Mouse (Mus musculus): ENCODE data around the gene Zfhx3.

Zfhx3 gene

GRCm38 (mm10) chr8:108594361-108595060 is 652.1 kb downstream of the Zfhx3 start:
- no peak for DNase-seq (ENCODE audit: low spot score)

- no peak for DNase-seq (ENCODE audit: low spot score)
These were observed 652.6 kb downstream of the Zfhx3 start for GRCm38 (mm10) chr8:108595061-108595419.

GRCm38 (mm10) chr8:108595721-108596495 is 653.5 kb downstream of the Zfhx3 start:
- no peak for DNase-seq (ENCODE audit: low spot score)

- DNase-seq (ENCODE audit: low spot score) = no peak
These were observed 656.6 kb downstream of the Zfhx3 start for GRCm38 (mm10) chr8:108599003-108599402.

- no peak for DNase-seq (ENCODE audit: low spot score)
These were observed 657.1 kb downstream of the Zfhx3 start for GRCm38 (mm10) chr8:108599558-108599957.

GRCm38 (mm10) chr8:108608678-108609077 is 666.2 kb downstream of the Zfhx3 start:
- DNase-seq (ENCODE audit: low spot score) = no peak

- no peak for DNase-seq (ENCODE audit: low spot score)
These were observed 666.7 kb downstream of the Zfhx3 start for GRCm38 (mm10) chr8:108609114-108609513.

- no peak for DNase-seq (ENCODE audit: low spot score)
These were observed 668.8 kb downstream of the Zfhx3 start for GRCm38 (mm10) chr8:108611141-108611674.

GRCm38 (mm10) chr8:108611792-108612413 is 669.5 kb downstream of the Zfhx3 start:
- no peak for DNase-seq (ENCODE audit: low spot score)

GRCm38 (mm10) chr8:108612815-108613214 is 670.4 kb downstream of the Zfhx3 start:
- no peak for DNase-seq (ENCODE audit: low spot score)

- no peak for DNase-seq (ENCODE audit: low spot score)
These were observed 670.8 kb downstream of the Zfhx3 start for GRCm38 (mm10) chr8:108613280-108613679.

- no peak for DNase-seq (ENCODE audit: low spot score)
These were observed 678.9 kb downstream of the Zfhx3 start for GRCm38 (mm10) chr8:108621296-108621695.

GRCm38 (mm10) chr8:108623660-108624059 is 681.2 kb downstream of the Zfhx3 start:
- DNase-seq (ENCODE audit: low spot score) = no peak

GRCm38 (mm10) chr8:108625571-108626120 is 683.2 kb downstream of the Zfhx3 start:
- no peak for DNase-seq (ENCODE audit: low spot score)

- DNase-seq (ENCODE audit: low spot score) = no peak
These were observed 688.6 kb downstream of the Zfhx3 start for GRCm38 (mm10) chr8:108631069-108631468.

- no peak for DNase-seq (ENCODE audit: low spot score)
These were observed 691.8 kb downstream of the Zfhx3 start for GRCm38 (mm10) chr8:108634282-108634681.

- DNase-seq (ENCODE audit: low spot score) = no peak
These were observed 695.4 kb downstream of the Zfhx3 start for GRCm38 (mm10) chr8:108637887-108638286.

- DNase-seq (ENCODE audit: low spot score) = no peak
These were observed 703.2 kb downstream of the Zfhx3 start for GRCm38 (mm10) chr8:108645660-108646059.

GRCm38 (mm10) chr8:108647556-108647955 is 705.1 kb downstream of the Zfhx3 start:
- DNase-seq (ENCODE audit: low spot score) = peak; percentile 16

- no peak for DNase-seq (ENCODE audit: low spot score)
These were observed 706.5 kb downstream of the Zfhx3 start for GRCm38 (mm10) chr8:108648993-108649392.

- DNase-seq (ENCODE audit: low spot score) = no peak
These were observed 708.4 kb downstream of the Zfhx3 start for GRCm38 (mm10) chr8:108650837-108651236.

GRCm38 (mm10) chr8:108661486-108662093 is 719.1 kb downstream of the Zfhx3 start:
- DNase-seq (ENCODE audit: low spot score) = no peak

Measured in adipocyte (in vitro differentiated cells).